Mouse (Mus musculus) embryonic fibroblast, embryonic 13.5 days (primary cell): ENCODE data around the gene 6030445D17Rik. TPM values are rescaled to one million over a fixed set of nuclear protein-coding genes. Genes with fewer than 3 reads are reported as not detected.
A peak's percentile ranks its signal among the peaks of the same experiment; 100 is the strongest.

Source experiments
- H3K27ac ChIP-seq: 2 replicates; pipeline ENCODE4 v1.5.1; 2012; ENCODE audit warnings: low read length, control low read depth, inconsistent platforms; ENCODE audit not compliant: insufficient read depth
- H3K4me1 ChIP-seq: 2 replicates; pipeline ENCODE4 v1.6.1; 2011; ENCODE audit warnings: low read length; ENCODE audit not compliant: control insufficient read depth, insufficient read depth
- H3K4me3 ChIP-seq: 2 replicates; pipeline ENCODE4 v1.5.1; 2011; ENCODE audit warnings: mild to moderate bottlenecking, control low read depth, low read length; ENCODE audit not compliant: insufficient read depth
- CTCF ChIP-seq: IDR thresholded peaks from 2 replicates; pipeline ENCODE4 v1.5.1; 2011; ENCODE audit warnings: mild to moderate bottlenecking, control low read depth, low read length, moderate library complexity, borderline replicate concordance; ENCODE audit not compliant: insufficient read depth
- POLR2A ChIP-seq: IDR thresholded peaks from 2 replicates; pipeline ENCODE4 v1.6.1; 2011; ENCODE audit warnings: low read depth, mild to moderate bottlenecking, control low read depth, low read length, moderate library complexity
- polyA plus RNA-seq: library from polyadenylated mRNA; stranded (reverse); fragments of >200 nt; gene quantifications from 2 replicates; pipeline ENCODE4 v1.2.4, GENCODE M21; 2011; ENCODE audit warnings: low read depth; ENCODE audit not compliant: missing spikeins, insufficient read length

The 6030445D17Rik gene
- polyA plus RNA-seq, 1 experiment: not detected

DNA sequence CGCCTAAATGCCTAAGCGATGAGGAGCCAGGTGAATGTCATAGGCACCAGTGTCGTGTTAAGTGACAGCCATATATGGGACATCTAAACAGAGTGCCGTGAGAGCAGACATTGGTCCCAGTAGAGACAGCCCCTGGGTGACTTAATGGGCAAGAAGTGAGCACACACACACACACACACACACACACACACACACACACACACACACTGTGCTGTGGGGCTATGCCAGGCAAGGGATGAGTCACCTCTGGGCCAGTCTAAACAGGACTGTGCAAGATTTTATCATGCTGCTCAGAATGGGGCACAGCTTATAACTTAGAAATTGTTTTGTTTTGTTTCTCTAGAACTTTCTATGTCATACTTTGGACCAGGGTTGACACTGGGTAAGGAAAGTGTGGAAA lies 28.0 kb upstream of the 6030445D17Rik start:
- Histone ChIP-seq H3K4me3 (no peak overlapping the region), H3K27ac (peak overlapping the region; percentile 43), H3K4me1 (peaks cover 10% of the 10 kb centered on the region; the same call in 1 of the 2 replicates)
- TF ChIP-seq POLR2A: no peak
- TF ChIP-seq CTCF: no peak

DNA sequence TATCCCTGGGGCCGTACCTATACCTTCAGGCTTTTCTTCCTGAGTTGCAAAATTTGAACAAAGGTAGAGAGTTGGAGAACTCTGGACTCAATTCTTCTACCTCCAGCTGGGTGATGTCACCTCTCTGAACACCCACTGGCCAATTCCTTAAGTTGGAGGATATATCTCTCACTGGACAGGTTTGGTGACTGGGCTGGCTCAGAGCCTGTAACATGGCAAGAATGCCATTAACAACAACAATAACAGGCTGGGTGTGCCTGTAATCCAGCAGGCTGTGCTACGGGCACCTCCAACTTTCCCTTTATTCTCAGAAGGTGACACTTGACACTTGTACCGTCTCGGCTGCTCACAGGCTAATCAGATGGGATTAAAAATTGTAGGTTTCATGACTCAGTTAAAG lies 22.9 kb upstream of the 6030445D17Rik start:
- Histone ChIP-seq H3K4me3 (no peak overlapping the region), H3K27ac (no peak overlapping the region), H3K4me1 (peaks cover 6% of the 10 kb centered on the region)
- TF ChIP-seq CTCF (no peak), POLR2A (no peak)

DNA sequence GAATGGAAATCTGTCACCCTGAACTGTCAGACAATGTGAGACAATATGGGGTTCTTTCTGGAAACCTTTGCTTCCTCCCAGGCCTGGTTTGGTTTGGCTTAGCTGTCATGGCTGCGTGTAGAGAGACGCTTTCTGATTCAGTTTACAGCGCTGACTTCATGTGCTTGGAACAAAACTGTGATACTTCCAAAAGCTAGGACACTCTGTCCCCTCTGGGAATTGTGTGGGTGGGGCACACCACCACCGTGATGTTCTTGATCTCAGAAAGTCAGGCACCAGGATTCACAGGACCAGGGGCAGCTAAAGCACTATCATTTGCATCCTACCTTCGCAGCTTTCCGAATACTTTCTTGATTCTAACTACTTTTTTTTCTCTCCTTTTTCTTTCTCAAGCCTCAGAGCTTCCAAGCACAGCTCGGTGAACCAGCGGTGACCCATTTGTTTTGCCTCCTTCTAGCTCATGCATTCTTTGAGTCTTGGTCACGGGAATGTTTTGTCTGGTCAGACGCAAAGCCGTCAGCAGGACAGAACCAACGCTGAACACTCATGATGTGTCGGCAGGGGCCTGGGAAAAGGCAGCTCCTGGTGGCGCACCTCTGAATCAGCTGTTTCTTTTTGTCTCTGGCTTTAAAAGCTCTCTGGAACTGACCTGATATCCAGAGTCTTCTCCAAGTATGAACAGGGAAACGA lies 20.6 kb upstream of the 6030445D17Rik start:
- TF ChIP-seq POLR2A: no peak
- TF ChIP-seq CTCF: no peak
- peak overlapping the region; percentile 77 for H3K27ac ChIP-seq
- H3K4me3 ChIP-seq: no peak overlapping the region
- peaks cover 4% of the 10 kb centered on the region; the same call in 1 of the 2 replicates for H3K4me1 ChIP-seq

DNA sequence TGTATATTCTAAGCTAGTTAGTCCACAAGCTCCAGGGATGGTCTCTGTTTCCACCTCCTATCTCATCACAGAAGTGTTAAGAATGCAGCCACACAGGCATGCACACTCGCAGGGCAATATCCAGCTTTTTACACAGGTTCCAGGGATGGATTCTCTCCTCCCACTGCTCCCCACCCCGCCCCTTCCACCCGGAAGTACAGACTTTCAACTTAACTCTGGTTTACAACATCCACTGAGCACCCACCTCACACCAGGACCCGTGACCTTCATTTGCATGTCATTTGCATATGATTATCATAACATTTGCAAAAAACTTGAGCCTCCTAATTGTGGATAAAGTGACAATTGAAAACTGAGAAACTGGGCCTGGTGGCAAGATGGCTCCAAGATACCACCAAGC lies 17.5 kb upstream of the 6030445D17Rik start:
- H3K4me1 ChIP-seq: peaks cover 4% of the 10 kb centered on the region; the same call in 1 of the 2 replicates
- H3K27ac ChIP-seq: no peak overlapping the region
- no peak overlapping the region for H3K4me3 ChIP-seq
- TF ChIP-seq CTCF (no peak), POLR2A (no peak)

DNA sequence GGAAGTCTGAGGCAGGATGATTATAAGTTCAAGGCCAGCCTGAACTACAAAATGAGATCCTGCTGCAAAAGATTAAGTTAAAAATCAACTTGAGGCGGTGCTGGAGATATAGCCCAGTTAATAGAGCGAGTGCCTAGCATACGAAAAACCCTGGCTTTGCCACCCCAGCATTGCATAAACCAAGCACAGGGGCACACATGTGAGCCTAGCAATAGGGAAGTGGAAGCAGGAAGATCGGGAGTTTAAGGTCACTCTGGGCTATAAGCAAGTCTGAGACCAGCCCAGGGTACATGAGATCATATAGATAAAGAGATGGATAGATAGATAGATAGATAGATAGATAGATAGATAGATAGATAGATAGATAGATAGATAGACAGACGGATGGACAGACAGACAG lies 12.3 kb upstream of the 6030445D17Rik start:
- TF ChIP-seq CTCF (no peak), POLR2A (no peak)
- Histone ChIP-seq H3K4me3 (no peak overlapping the region), H3K4me1 (peaks cover 6% of the 10 kb centered on the region; the same call in 1 of the 2 replicates), H3K27ac (no peak overlapping the region)

DNA sequence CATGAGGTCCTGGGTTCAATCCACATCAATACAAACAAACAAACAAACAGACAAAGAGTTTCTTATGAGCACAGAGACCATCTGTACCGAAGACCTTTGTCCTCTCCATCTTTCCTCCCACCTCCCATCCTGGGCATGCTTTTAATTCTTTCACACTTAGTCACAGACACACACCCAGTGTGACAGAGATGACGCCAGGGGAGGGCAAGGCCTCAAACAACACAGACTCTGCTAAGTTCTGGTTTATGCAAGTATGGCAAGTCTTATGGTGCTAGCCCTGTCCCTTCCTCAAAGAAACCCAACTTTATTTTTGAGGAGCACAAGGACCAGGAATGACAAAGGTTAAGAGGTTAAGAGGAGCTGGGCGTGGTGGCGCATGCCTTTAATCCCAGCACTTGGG lies 11.8 kb upstream of the 6030445D17Rik start:
- TF ChIP-seq POLR2A: no peak
- no peak for TF ChIP-seq CTCF

DNA sequence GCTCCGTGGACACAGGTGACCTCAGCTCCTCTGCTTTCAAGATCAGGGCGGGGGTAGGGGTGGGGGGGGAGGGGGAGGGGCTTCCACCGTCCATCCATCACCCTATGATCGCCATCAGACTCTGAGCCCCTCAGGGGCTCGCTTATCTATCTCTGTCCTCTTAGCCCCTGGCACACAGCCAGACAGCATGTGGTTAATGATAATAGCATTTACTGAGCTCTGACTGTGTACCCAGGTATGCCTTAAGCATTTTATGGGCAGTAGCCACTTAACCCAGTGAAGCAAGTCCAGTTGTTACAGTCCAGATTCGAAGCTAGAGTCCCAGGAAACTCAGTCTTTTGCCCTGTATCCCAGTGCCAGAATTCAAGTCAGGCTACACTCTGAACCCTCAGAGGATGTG lies 10.5 kb upstream of the 6030445D17Rik start:
- H3K4me1 ChIP-seq: peaks cover 6% of the 10 kb centered on the region; the same call in 1 of the 2 replicates
- TF ChIP-seq CTCF (no peak), POLR2A (no peak)
- no peak overlapping the region for H3K4me3 ChIP-seq
- no peak overlapping the region for H3K27ac ChIP-seq

More for the DNA sequence above, 11.8 kb upstream of the 6030445D17Rik start:
- Histone ChIP-seq H3K27ac (no peak overlapping the region), H3K4me1 (peaks cover 6% of the 10 kb centered on the region; the same call in 1 of the 2 replicates), H3K4me3 (no peak overlapping the region)

DNA sequence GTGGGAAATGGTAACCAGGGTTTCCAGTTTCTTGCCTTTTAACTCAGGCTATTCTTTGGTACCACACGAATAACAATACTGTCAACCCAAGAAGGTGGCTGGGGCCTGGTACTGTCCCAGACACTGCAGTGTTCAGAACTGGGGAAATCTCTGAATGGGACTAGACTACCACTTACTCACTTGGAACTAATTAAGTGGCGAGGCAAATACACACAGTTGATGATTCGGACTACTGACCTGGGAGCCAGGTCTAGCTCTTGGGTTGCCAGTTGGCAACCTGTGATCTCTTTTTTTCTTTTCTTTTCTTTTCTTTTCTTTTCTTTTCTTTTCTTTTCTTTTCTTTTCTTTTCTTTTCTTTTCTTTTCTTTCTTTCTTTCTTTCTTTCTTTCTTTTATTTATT lies 9.8 kb upstream of the 6030445D17Rik start:
- TF ChIP-seq CTCF: no peak
- TF ChIP-seq POLR2A: no peak
- Histone ChIP-seq H3K4me1 (peaks cover 6% of the 10 kb centered on the region; the same call in 1 of the 2 replicates), H3K4me3 (no peak overlapping the region), H3K27ac (no peak overlapping the region)

DNA sequence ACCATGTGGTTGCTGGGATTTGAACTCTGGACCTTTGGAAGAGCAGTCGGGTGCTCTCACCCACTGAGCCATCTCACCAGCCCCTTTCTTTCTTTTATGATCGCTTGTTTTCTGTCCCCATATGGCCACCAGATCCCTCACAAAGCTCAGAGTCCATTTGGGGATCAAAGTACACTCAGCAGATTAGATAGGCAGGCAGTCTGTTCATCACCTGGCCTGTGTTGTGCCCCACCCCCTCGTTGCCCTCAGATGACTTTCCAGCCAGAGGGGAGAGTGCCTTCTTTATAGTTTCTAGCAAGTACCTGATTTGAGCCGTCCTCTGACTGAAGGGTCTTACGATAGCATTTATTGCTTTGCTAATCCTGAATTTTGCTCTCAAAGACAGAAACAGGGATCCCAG lies 9.3 kb upstream of the 6030445D17Rik start:
- H3K4me1 ChIP-seq: peaks cover 6% of the 10 kb centered on the region; the same call in 1 of the 2 replicates
- H3K27ac ChIP-seq: no peak overlapping the region
- no peak for TF ChIP-seq CTCF
- no peak for TF ChIP-seq POLR2A
- no peak overlapping the region for H3K4me3 ChIP-seq

DNA sequence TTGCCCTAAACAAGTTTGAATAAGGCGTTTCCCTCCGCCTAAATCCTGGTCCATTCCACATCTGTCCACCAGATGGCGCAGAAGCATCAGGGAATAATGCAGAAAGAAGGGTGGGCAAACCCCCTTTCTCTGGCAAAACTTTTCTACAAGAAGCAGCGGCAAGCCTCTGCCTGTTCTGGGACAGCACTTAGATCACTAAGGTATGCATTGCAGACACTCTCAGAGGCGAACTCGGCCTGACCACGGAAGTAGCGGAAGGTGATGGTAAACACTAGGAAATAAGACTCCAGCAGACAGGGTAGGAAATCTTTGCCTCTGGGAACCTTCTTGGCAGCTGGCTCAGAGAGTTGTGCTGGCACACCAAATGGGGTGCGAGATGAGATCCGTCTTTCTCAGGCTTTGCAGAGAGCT lies 7.2 kb upstream of the 6030445D17Rik start:
- H3K4me1 ChIP-seq: peaks cover 6% of the 10 kb centered on the region; the same call in 1 of the 2 replicates
- peak overlapping the region; percentile 8 for H3K4me3 ChIP-seq
- H3K27ac ChIP-seq: no peak overlapping the region
- no peak for TF ChIP-seq POLR2A
- TF ChIP-seq CTCF: peak; percentile 65; the same call in 1 of the 2 replicates
